Mouse (Mus musculus) myocyte (in vitro differentiated cells): ENCODE results near the gene Aff2. TPM values are rescaled to one million over a fixed set of nuclear protein-coding genes. Genes with fewer than 3 reads are reported as not detected.

Experiments used
- H3K27me3 ChIP-seq: one replicate; pipeline ENCODE4 v1.6.1; 2011; ENCODE audit not compliant: control insufficient read depth, insufficient read depth, insufficient read length
- H3K36me3 ChIP-seq: one replicate; pipeline ENCODE4 v1.6.1; 2011; ENCODE audit not compliant: control insufficient read depth, insufficient read depth
- H3K4me2 ChIP-seq: one replicate; pipeline ENCODE4 v1.6.1; 2011; ENCODE audit warnings: low read depth, control low read depth
- H3K4me3 ChIP-seq: one replicate; pipeline ENCODE4 v1.5.1; 2011; ENCODE audit warnings: mild to moderate bottlenecking, control low read depth, moderate library complexity
- H3K79me2 ChIP-seq: one replicate; pipeline ENCODE4 v1.6.1; 2011; ENCODE audit not compliant: control insufficient read depth, insufficient read depth
- H3ac ChIP-seq: one replicate; pipeline ENCODE4 v1.6.1; 2011; ENCODE audit not compliant: control insufficient read depth, insufficient read length
- CEBPB ChIP-seq: IDR thresholded peaks from 2 replicates; pipeline ENCODE4 v1.6.1; 2011; ENCODE audit warnings: mild to moderate bottlenecking, moderate library complexity; ENCODE audit not compliant: poor library complexity, insufficient read depth, severe bottlenecking
- E2F4 ChIP-seq: IDR thresholded peaks from one replicate; pipeline ENCODE4 v1.6.1; 2011; ENCODE audit warnings: mild to moderate bottlenecking, control low read depth, moderate library complexity; ENCODE audit not compliant: insufficient read depth
- MAX ChIP-seq: IDR thresholded peaks from one replicate; pipeline ENCODE4 v1.6.1; 2011; ENCODE audit warnings: low read depth, mild to moderate bottlenecking, control low read depth
- MYOD1 ChIP-seq, 3 experiments: IDR thresholded peaks; one replicate each; pipeline ENCODE4 v1.6.1; 2011; ENCODE audit warnings: control low read depth in 2 of 3, low read depth in 2 of 3, mild to moderate bottlenecking in 2 of 3, moderate library complexity in 1 of 3; ENCODE audit not compliant: insufficient read length in 2 of 3, control insufficient read depth in 1 of 3
- MYOG ChIP-seq, 3 experiments: IDR thresholded peaks; one replicate each; pipeline ENCODE4 v1.6.1; 2011; ENCODE audit warnings: control low read depth in 2 of 3, low read depth in 2 of 3, mild to moderate bottlenecking in 2 of 3; ENCODE audit not compliant: insufficient read length in 2 of 3, control insufficient read depth in 1 of 3, insufficient read depth in 1 of 3
- POLR2A ChIP-seq: IDR thresholded peaks from one replicate; pipeline ENCODE4 v1.6.1; 2011; ENCODE audit warnings: low read depth, mild to moderate bottlenecking, control low read depth, moderate library complexity; ENCODE audit not compliant: insufficient read length
- POLR2AphosphoS2 ChIP-seq: IDR thresholded peaks from one replicate; pipeline ENCODE4 v1.6.1; 2011; ENCODE audit warnings: low read depth, control low read depth; ENCODE audit not compliant: insufficient read length
- REST ChIP-seq: IDR thresholded peaks from one replicate; pipeline ENCODE4 v1.6.1; 2011; ENCODE audit warnings: mild to moderate bottlenecking, control low read depth, moderate library complexity; ENCODE audit not compliant: insufficient read depth, insufficient read length
- SRF ChIP-seq: IDR thresholded peaks from one replicate; pipeline ENCODE4 v1.6.1; 2011; ENCODE audit warnings: low read depth; ENCODE audit not compliant: control insufficient read depth, insufficient read length
- TCF12 ChIP-seq: IDR thresholded peaks from one replicate; pipeline ENCODE4 v1.6.1; 2011; ENCODE audit warnings: mild to moderate bottlenecking, control low read depth; ENCODE audit not compliant: poor library complexity, insufficient read depth, severe bottlenecking
- TCF3 ChIP-seq: IDR thresholded peaks from one replicate; pipeline ENCODE4 v1.6.1; 2011; ENCODE audit warnings: low read depth, control low read depth; ENCODE audit not compliant: insufficient read length
- USF1 ChIP-seq: IDR thresholded peaks from one replicate; pipeline ENCODE4 v1.6.1; 2011; ENCODE audit warnings: low read depth, mild to moderate bottlenecking, control low read depth, moderate library complexity
- polyA plus RNA-seq: library from polyadenylated mRNA; unstranded; fragments of >200 nt; fragmentation: generic; extraction: Trizol; gene quantifications from one replicate; pipeline ENCODE4 v1.2.1, GENCODE M21; 2012; ENCODE audit warnings: missing spikeins

Gene Aff2
- polyA plus RNA-seq, 1 experiment = 0.20 TPM

DNA sequence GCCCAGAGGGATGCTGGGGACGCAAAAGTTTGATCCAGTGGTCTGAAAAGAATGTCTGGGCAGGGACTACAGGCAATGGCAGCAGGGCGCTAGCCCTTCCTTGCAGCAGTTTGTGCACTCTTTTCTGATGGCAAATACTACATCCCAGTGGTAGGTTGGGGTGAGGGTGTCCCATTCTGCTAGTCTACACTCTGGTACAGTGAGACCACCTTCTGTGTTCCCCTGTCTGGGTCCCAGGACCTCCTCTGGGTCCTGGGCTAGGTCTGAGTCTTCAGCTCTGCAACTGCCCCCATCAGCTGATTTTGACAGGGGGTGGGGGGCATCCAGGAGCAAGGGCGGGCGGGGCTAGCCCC lies 233 bp upstream of the Aff2 start:
- no peaks in the 10 kb centered on the region for H3K36me3 ChIP-seq
- H3K4me2 ChIP-seq = peak overlapping the region; percentile 38
- H3K4me3 ChIP-seq = no peak overlapping the region
- no peak overlapping the region for H3ac ChIP-seq
- no peaks in the 10 kb centered on the region for H3K27me3 ChIP-seq
- TF ChIP-seq MYOG (IDR thresholded peaks at IDR 0.05; ENCODE audit: control insufficient read depth in 1 of 3, insufficient read depth in 1 of 3, insufficient read length in 2 of 3, low read depth in 2 of 3) = no peak
- TF ChIP-seq MYOD1 (IDR thresholded peaks at IDR 0.05; ENCODE audit: control insufficient read depth in 1 of 3, insufficient read length in 2 of 3, low read depth in 2 of 3) = no peak
- H3K79me2 ChIP-seq = no peaks in the 10 kb centered on the region

DNA sequence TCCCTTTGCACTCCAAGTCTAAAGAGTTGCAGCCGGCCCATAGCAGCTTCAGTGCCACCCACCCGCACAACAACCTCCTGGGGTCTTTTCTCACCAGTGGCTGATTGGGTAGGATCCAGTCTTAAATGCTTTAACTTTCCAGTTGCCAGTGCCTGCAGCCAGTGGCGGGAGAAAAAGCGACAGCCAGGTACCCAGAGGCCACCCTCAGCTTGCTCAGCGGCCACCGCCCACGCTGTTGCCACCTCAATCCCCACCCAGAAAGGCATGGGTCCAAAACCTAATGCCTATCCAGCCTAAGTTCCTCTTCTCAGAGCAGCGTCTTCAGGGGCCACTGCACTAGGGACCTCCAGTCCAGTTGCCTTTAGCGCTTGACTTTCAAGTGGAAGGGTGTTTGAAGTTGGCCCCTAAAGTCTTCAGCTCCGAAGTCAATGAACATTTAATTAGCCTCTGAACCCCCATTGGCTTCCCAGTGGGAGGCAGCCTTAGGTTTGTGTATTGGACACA lies 1.0 kb downstream of the Aff2 start:
- Histone ChIP-seq H3K79me2 (no peaks in the 10 kb centered on the region), H3K4me3 (no peak overlapping the region), H3K36me3 (no peaks in the 10 kb centered on the region), H3ac (no peak overlapping the region), H3K4me2 (peak overlapping the region; percentile 24), H3K27me3 (no peaks in the 10 kb centered on the region)
- TF ChIP-seq POLR2AphosphoS2 (no peak), REST (no peak), TCF12 (no peak), USF1 (no peak), POLR2A (no peak), CEBPB (no peak), MYOG (IDR thresholded peaks at IDR 0.05; ENCODE audit: control insufficient read depth in 1 of 3, insufficient read depth in 1 of 3, insufficient read length in 2 of 3, low read depth in 2 of 3) (no peak), TCF3 (no peak), SRF (no peak), MAX (no peak), MYOD1 (IDR thresholded peaks at IDR 0.05; ENCODE audit: control insufficient read depth in 1 of 3, insufficient read length in 2 of 3, low read depth in 2 of 3) (no peak), E2F4 (no peak)

DNA sequence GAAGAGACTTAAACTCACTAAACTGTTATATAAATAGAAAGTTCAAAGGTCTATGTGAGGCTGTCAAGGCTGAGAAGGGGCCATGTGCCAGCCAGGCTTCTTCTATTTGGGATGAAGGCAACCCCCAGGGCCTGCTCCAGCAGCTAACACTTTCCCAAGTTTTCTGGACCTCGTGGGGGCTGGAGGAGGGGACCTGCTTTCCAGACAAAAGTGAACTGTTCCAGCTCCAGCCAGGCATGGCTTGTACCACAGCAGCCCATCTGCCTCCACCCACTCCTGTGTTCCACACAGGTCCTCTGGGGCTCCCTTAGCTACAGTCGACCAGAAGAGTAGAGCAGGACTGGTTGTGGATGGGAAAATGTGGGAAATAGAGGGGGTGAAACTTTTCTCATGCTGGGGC lies 4.1 kb downstream of the Aff2 start:
- H3K4me2 ChIP-seq = no peak overlapping the region
- no peaks in the 10 kb centered on the region for H3K27me3 ChIP-seq
- no peak overlapping the region for H3ac ChIP-seq
- no peak overlapping the region for H3K4me3 ChIP-seq
- no peaks in the 10 kb centered on the region for H3K79me2 ChIP-seq
- TF ChIP-seq USF1 (no peak), TCF12 (no peak), MAX (no peak), MYOD1 (IDR thresholded peaks at IDR 0.05; ENCODE audit: control insufficient read depth in 1 of 3, insufficient read length in 2 of 3, low read depth in 2 of 3) (no peak), REST (no peak), E2F4 (no peak), MYOG (IDR thresholded peaks at IDR 0.05; ENCODE audit: control insufficient read depth in 1 of 3, insufficient read depth in 1 of 3, insufficient read length in 2 of 3, low read depth in 2 of 3) (no peak), SRF (no peak), POLR2A (no peak), CEBPB (no peak), POLR2AphosphoS2 (no peak)
- no peaks in the 10 kb centered on the region for H3K36me3 ChIP-seq

DNA sequence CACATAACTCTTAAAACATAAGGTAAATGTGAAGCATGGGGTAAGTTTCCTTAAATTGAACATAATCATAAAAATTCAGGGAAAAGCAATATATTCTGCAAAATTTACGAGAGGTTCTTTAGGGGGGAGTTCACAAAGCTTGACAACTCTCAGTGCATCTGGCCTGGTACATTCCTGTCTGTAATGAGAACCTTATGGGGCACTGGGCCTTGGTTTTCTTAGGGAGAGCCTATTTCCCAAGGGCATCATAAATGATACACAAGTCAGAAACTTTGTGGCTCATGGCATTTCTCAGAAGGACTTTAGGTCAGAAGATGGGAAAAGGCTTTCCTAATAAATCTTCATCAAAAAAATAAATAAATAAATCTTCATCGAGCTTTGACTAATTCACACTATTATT lies 13.2 kb downstream of the Aff2 start:
- H3K27me3 ChIP-seq = no peaks in the 10 kb centered on the region
- TF ChIP-seq MYOG (IDR thresholded peaks at IDR 0.05; ENCODE audit: control insufficient read depth in 1 of 3, insufficient read depth in 1 of 3, insufficient read length in 2 of 3, low read depth in 2 of 3) (no peak), TCF3 (no peak), USF1 (no peak), MAX (no peak), POLR2A (no peak), CEBPB (no peak), TCF12 (no peak), MYOD1 (IDR thresholded peaks at IDR 0.05; ENCODE audit: control insufficient read depth in 1 of 3, insufficient read length in 2 of 3, low read depth in 2 of 3) (no peak), E2F4 (no peak), SRF (no peak), REST (no peak)
- H3K79me2 ChIP-seq = no peaks in the 10 kb centered on the region
- no peak overlapping the region for H3K4me2 ChIP-seq
- no peak overlapping the region for H3K4me3 ChIP-seq
- no peak overlapping the region for H3ac ChIP-seq
- no peaks in the 10 kb centered on the region for H3K36me3 ChIP-seq

DNA sequence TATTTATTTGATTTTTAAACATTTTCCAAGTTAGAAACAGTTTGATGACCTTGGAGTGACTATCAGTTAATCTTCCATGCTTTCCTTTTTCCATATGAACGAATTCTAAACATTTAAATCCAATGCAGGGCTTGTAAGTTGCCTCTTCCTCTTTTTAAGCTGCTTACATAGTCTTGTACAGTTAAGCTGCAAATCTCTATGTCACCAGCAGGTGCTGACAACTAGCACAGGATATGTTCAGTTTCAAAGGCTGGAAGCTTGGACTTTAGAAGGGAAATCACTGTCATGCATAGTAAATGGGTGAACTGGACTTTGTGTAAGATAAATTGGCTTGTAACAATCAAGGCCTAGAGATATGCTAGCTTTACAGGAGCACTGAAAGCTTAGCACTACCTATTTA lies 29.6 kb downstream of the Aff2 start:
- Histone ChIP-seq H3K36me3 (no peaks in the 10 kb centered on the region), H3K4me2 (no peak overlapping the region), H3ac (no peak overlapping the region), H3K4me3 (no peak overlapping the region), H3K27me3 (no peaks in the 10 kb centered on the region), H3K79me2 (no peaks in the 10 kb centered on the region)
- TF ChIP-seq TCF3 = no peak
- TF ChIP-seq E2F4 = no peak
- no peak for TF ChIP-seq POLR2AphosphoS2
- no peak for TF ChIP-seq TCF12
